Mouse (Mus musculus) lung, adult 2 months (tissue): ENCODE results near the gene Iqsec3.

ENCODE experiments used
- CTCF ChIP-seq: fragments of 200-500 bp; IDR thresholded peaks from 2 replicates; pipeline ENCODE4 v1.5.1; 2011; ENCODE audit warnings: mild to moderate bottlenecking, low read length, control low read depth; ENCODE audit not compliant: insufficient read depth
- POLR2A ChIP-seq: fragments of 200-500 bp; IDR thresholded peaks from 2 replicates; pipeline ENCODE4 v1.6.1; 2011; ENCODE audit warnings: low read depth, mild to moderate bottlenecking, control low read depth, low read length, borderline replicate concordance; ENCODE audit errors: extremely low read depth

DNA sequence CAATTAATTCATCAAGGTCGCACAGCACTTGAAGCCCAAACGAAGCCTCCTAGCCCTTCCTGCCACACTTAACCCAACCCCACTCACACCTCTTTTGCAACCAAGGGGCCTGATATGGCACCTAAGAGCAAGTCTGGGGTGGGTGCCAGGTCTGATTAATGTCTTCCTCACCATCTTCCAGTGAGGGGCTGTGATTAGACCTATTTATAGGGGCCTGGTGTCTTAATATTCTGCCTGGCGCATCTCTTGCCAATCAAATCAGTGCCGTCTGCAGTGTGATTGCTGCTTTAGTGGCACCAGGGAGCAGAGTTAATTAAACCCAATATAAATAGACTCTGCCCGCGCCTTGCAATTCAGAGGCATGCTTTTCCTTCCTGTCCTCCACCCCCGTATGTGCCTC is 36.4 kb upstream of the Iqsec3 start:
- TF ChIP-seq POLR2A = no peak
- TF ChIP-seq CTCF = no peak
